Comparison of ENCODE assay signal across 10 mouse cellular contexts in genomic region chr5:112286984-112287641, GRCm38 (mm10). TPM values are rescaled to one million over a fixed set of nuclear protein-coding genes. Genes with fewer than 3 reads are reported as not detected.
DNase-seq lines count a peak whose midpoint lies in the region; ATAC-seq and TF ChIP-seq lines count a peak whose summit lies in the region.
"Had no signal": no experiment of that assay in that cellular context is flagged by ENCODE, and none has a peak within 500 bp of the region (broad histone marks: within the 10 kb centered on the region; RNA-seq: fewer than 3 reads in every experiment).

No protein-coding gene starts in this region.

- no peak overlapping the region for H3K4me3 ChIP-seq in forebrain, embryonic 10.5 days
- no peak overlapping the region for H3K4me3 ChIP-seq in forebrain, embryonic 12.5 days (replicated peaks)
- no peak overlapping the region for H3K4me3 ChIP-seq in intestine, embryonic 15.5 days (replicated peaks)
- H3K4me3 ChIP-seq in embryonic facial prominence, embryonic 10.5 days, result no peak overlapping the region
- H3K4me3 ChIP-seq in left cerebral cortex, adult 2 months, result no peak overlapping the region
- no peak overlapping the region for H3K4me3 ChIP-seq in heart, embryonic 12.5 days
- H3K4me3 ChIP-seq: stomach, embryonic 15.5 days had no signal

- 86% methylated on average over 11 of the region's 11 CpGs for WGBS in forebrain, embryonic 10.5 days
- 79% methylated on average over 11 of the region's 11 CpGs for WGBS in forebrain, embryonic 12.5 days
- WGBS in intestine, embryonic 15.5 days, result 61% methylated on average over 11 of the region's 11 CpGs
- WGBS in embryonic facial prominence, embryonic 10.5 days, result 81% methylated on average over 11 of the region's 11 CpGs
- WGBS in heart, embryonic 12.5 days, result 68% methylated on average over 11 of the region's 11 CpGs

- no peak overlapping the region for H3K4me2 ChIP-seq in forebrain, embryonic 12.5 days
- no peak overlapping the region for H3K4me2 ChIP-seq in intestine, embryonic 15.5 days (replicated peaks)
- H3K4me2 ChIP-seq in heart, embryonic 12.5 days, result no peak overlapping the region
- H3K4me2 ChIP-seq: stomach, embryonic 15.5 days had no signal

- no peak for TF ChIP-seq CTCF in left cerebral cortex, adult 2 months (IDR thresholded peaks at IDR 0.05)

- no peaks in the 10 kb centered on the region for H3K9me3 ChIP-seq in forebrain, embryonic 10.5 days
- H3K9me3 ChIP-seq in forebrain, embryonic 12.5 days, result no peaks in the 10 kb centered on the region
- H3K9me3 ChIP-seq in intestine, embryonic 15.5 days, result no peaks in the 10 kb centered on the region
- H3K9me3 ChIP-seq in embryonic facial prominence, embryonic 10.5 days, result no peaks in the 10 kb centered on the region
- no peaks in the 10 kb centered on the region for H3K9me3 ChIP-seq in heart, embryonic 12.5 days (replicated peaks)
- H3K9me3 ChIP-seq: stomach, embryonic 15.5 days had no signal

- H3K4me1 ChIP-seq in forebrain, embryonic 10.5 days, result peaks cover 50% of the 10 kb centered on the region
- H3K4me1 ChIP-seq in forebrain, embryonic 12.5 days, result 0 out of 2 replicates have a peak, but pooled peaks cover under 1% of the 10 kb centered on the region
- H3K4me1 ChIP-seq in intestine, embryonic 15.5 days (replicated peaks), result peaks cover 33% of the 10 kb centered on the region
- H3K4me1 ChIP-seq in embryonic facial prominence, embryonic 10.5 days, result peaks cover 43% of the 10 kb centered on the region
- peaks cover 73% of the 10 kb centered on the region for H3K4me1 ChIP-seq in heart, embryonic 12.5 days (replicated peaks)

- H3K27ac ChIP-seq in forebrain, embryonic 10.5 days, result peak overlapping the region; percentile 53; the same call in 1 of the 2 replicates
- H3K27ac ChIP-seq in forebrain, embryonic 12.5 days, result no peak overlapping the region
- peak overlapping the region; percentile 32; the same call in 1 of the 2 replicates for H3K27ac ChIP-seq in intestine, embryonic 15.5 days
- H3K27ac ChIP-seq in embryonic facial prominence, embryonic 10.5 days (replicated peaks), result no peak overlapping the region
- no peak overlapping the region; the same call in 1 of the 2 replicates for H3K27ac ChIP-seq in left cerebral cortex, adult 2 months
- H3K27ac ChIP-seq in heart, embryonic 12.5 days (ENCODE audit: poor library complexity, severe bottlenecking), result no peak overlapping the region
- H3K27ac ChIP-seq: stomach, embryonic 15.5 days had no signal

- ATAC-seq in forebrain, embryonic 12.5 days (ENCODE audit: low FRiP score), result no peak
- ATAC-seq in intestine, embryonic 15.5 days, result peak; percentile 41
- no peak for ATAC-seq in heart, embryonic 12.5 days (ENCODE audit: insufficient number of reproducible peaks, low FRiP score)

- intact Hi-C loops in left cerebral cortex, adult 2 months (cut with DNase I), result no loop called here

- H3K36me3 ChIP-seq in forebrain, embryonic 10.5 days (replicated peaks), result peaks cover 4% of the 10 kb centered on the region; the same call in 1 of the 2 replicates
- H3K36me3 ChIP-seq in forebrain, embryonic 12.5 days (replicated peaks), result no peaks in the 10 kb centered on the region
- H3K36me3 ChIP-seq in intestine, embryonic 15.5 days, result no peaks in the 10 kb centered on the region
- no peaks in the 10 kb centered on the region for H3K36me3 ChIP-seq in embryonic facial prominence, embryonic 10.5 days (replicated peaks)
- no peaks in the 10 kb centered on the region for H3K36me3 ChIP-seq in heart, embryonic 12.5 days
- H3K36me3 ChIP-seq: stomach, embryonic 15.5 days had no signal

- no peak overlapping the region for H3K9ac ChIP-seq in forebrain, embryonic 12.5 days
- 0 out of 2 replicates have a peak overlapping the region, but pooled peaks have one; percentile 11 for H3K9ac ChIP-seq in intestine, embryonic 15.5 days
- no peak overlapping the region for H3K9ac ChIP-seq in heart, embryonic 12.5 days
- H3K9ac ChIP-seq: stomach, embryonic 15.5 days had no signal

- no peaks in the 10 kb centered on the region for H3K27me3 ChIP-seq in forebrain, embryonic 10.5 days (ENCODE audit: poor library complexity, severe bottlenecking)
- no peaks in the 10 kb centered on the region for H3K27me3 ChIP-seq in forebrain, embryonic 12.5 days
- no peaks in the 10 kb centered on the region for H3K27me3 ChIP-seq in intestine, embryonic 15.5 days (replicated peaks)
- no peaks in the 10 kb centered on the region for H3K27me3 ChIP-seq in embryonic facial prominence, embryonic 10.5 days (replicated peaks; ENCODE audit: low read depth, poor library complexity, severe bottlenecking)
- H3K27me3 ChIP-seq in heart, embryonic 12.5 days (replicated peaks), result no peaks in the 10 kb centered on the region
- H3K27me3 ChIP-seq: stomach, embryonic 15.5 days had no signal

- DNase-seq in forebrain, embryonic 10.5 days (ENCODE audit: extremely low spot score, low spot score), result no peak
- DNase-seq in CD8-positive naive resting alpha-beta T cell, adult 2 months (ENCODE audit: low read depth in 2 of 2, low spot score in 2 of 2), result peak; percentile 54 to 57
- peak; percentile 67 to 83 for DNase-seq in natural killer cell, adult 2 months (ENCODE audit: low spot score in 2 of 2)
- DNase-seq in embryonic facial prominence, embryonic 10.5 days (ENCODE audit: low spot score), result no peak
- DNase-seq in left cerebral cortex, adult 2 months (ENCODE audit: extremely low spot score in 1 of 2, low spot score in 2 of 2), result no peak
- DNase-seq: adrenal gland, adult 8-10 months had no signal

RNA-seq across cellular contexts. Expression of gene Tpst2, which starts 10.6 kb away (rescaled TPM):
- 36.7 and 37.7 TPM in 2 replicates for polyA plus RNA-seq in forebrain, embryonic 10.5 days (2016; fragmentation: Nextera tagmentation; extraction: Ambion mirVana)
- polyA plus RNA-seq in forebrain, embryonic 12.5 days (2016; fragmentation: Nextera tagmentation; extraction: Ambion mirVana), result 27.1 and 28.6 TPM in 2 replicates
- polyA plus RNA-seq in intestine, embryonic 15.5 days (2015; fragmentation: Nextera tagmentation; extraction: Ambion mirVana), result 43.1 and 45.3 TPM in 2 replicates
- 34.0 and 35.9 TPM in 2 replicates for polyA plus RNA-seq in embryonic facial prominence, embryonic 10.5 days (2016; fragmentation: Nextera tagmentation; extraction: Ambion mirVana)
- total RNA-seq in left cerebral cortex, adult 2 months (2021), result 10 to 100 TPM; 37.5 to 41.9 TPM
- 34.4 and 36.4 TPM in 2 replicates for polyA plus RNA-seq in heart, embryonic 12.5 days (2016; fragmentation: Nextera tagmentation; extraction: Ambion mirVana)

RNA-seq across cellular contexts. Expression of gene Crybb1, which starts 31.5 kb away (rescaled TPM):
- polyA plus RNA-seq in forebrain, embryonic 10.5 days (2016; fragmentation: Nextera tagmentation; extraction: Ambion mirVana), result 0.30 TPM in 1 of 2 replicates, not detected in the other
- polyA plus RNA-seq in forebrain, embryonic 12.5 days (2016; fragmentation: Nextera tagmentation; extraction: Ambion mirVana), result 1.2 and 1.3 TPM in 2 replicates
- polyA plus RNA-seq in intestine, embryonic 15.5 days (2015; fragmentation: Nextera tagmentation; extraction: Ambion mirVana), result 1.9 and 2.4 TPM in 2 replicates
- polyA plus RNA-seq in embryonic facial prominence, embryonic 10.5 days (2016; fragmentation: Nextera tagmentation; extraction: Ambion mirVana), result 0.20 and 0.80 TPM in 2 replicates
- 1 to 10 TPM; 6.9 to 7.4 TPM for total RNA-seq in left cerebral cortex, adult 2 months (2021)
- polyA plus RNA-seq in heart, embryonic 12.5 days (2016; fragmentation: Nextera tagmentation; extraction: Ambion mirVana), result 0.46 and 0.67 TPM in 2 replicates

RNA-seq across cellular contexts. Expression of gene Cryba4, which starts 34.8 kb away (rescaled TPM):
- 0.48 TPM in 1 of 2 replicates, not detected in the other for polyA plus RNA-seq in forebrain, embryonic 10.5 days (2016; fragmentation: Nextera tagmentation; extraction: Ambion mirVana)
- polyA plus RNA-seq in forebrain, embryonic 12.5 days (2016; fragmentation: Nextera tagmentation; extraction: Ambion mirVana), result 1.2 and 1.4 TPM in 2 replicates
- 1.7 and 1.8 TPM in 2 replicates for polyA plus RNA-seq in intestine, embryonic 15.5 days (2015; fragmentation: Nextera tagmentation; extraction: Ambion mirVana)
- polyA plus RNA-seq in embryonic facial prominence, embryonic 10.5 days (2016; fragmentation: Nextera tagmentation; extraction: Ambion mirVana), result 0.35 and 0.69 TPM in 2 replicates
- under 1 TPM in 1 of 2 experiments, not detected in 1; 0.49 TPM for total RNA-seq in left cerebral cortex, adult 2 months (2021)
- polyA plus RNA-seq in heart, embryonic 12.5 days (2016; fragmentation: Nextera tagmentation; extraction: Ambion mirVana), result 0.57 and 0.64 TPM in 2 replicates

RNA-seq across cellular contexts. Expression of gene Tfip11, which starts 39.0 kb away (rescaled TPM):
- polyA plus RNA-seq in forebrain, embryonic 10.5 days (2016; fragmentation: Nextera tagmentation; extraction: Ambion mirVana), result 41.7 and 42.0 TPM in 2 replicates
- 38.1 and 39.5 TPM in 2 replicates for polyA plus RNA-seq in forebrain, embryonic 12.5 days (2016; fragmentation: Nextera tagmentation; extraction: Ambion mirVana)
- polyA plus RNA-seq in intestine, embryonic 15.5 days (2015; fragmentation: Nextera tagmentation; extraction: Ambion mirVana), result 25.5 and 26.2 TPM in 2 replicates
- 41.3 and 42.5 TPM in 2 replicates for polyA plus RNA-seq in embryonic facial prominence, embryonic 10.5 days (2016; fragmentation: Nextera tagmentation; extraction: Ambion mirVana)
- 10 to 100 TPM; 43.0 to 45.0 TPM for total RNA-seq in left cerebral cortex, adult 2 months (2021)
- 21.6 and 22.3 TPM in 2 replicates for polyA plus RNA-seq in heart, embryonic 12.5 days (2016; fragmentation: Nextera tagmentation; extraction: Ambion mirVana)

RNA-seq across cellular contexts. Expression of gene Srrd, which starts 55.7 kb away (rescaled TPM):
- 47.2 and 48.9 TPM in 2 replicates for polyA plus RNA-seq in forebrain, embryonic 10.5 days (2016; fragmentation: Nextera tagmentation; extraction: Ambion mirVana)
- 47.3 and 50.0 TPM in 2 replicates for polyA plus RNA-seq in forebrain, embryonic 12.5 days (2016; fragmentation: Nextera tagmentation; extraction: Ambion mirVana)
- 32.2 and 35.4 TPM in 2 replicates for polyA plus RNA-seq in intestine, embryonic 15.5 days (2015; fragmentation: Nextera tagmentation; extraction: Ambion mirVana)
- polyA plus RNA-seq in embryonic facial prominence, embryonic 10.5 days (2016; fragmentation: Nextera tagmentation; extraction: Ambion mirVana), result 48.2 and 51.6 TPM in 2 replicates
- total RNA-seq in left cerebral cortex, adult 2 months (2021), result 10 to 100 TPM; 23.1 to 29.9 TPM
- polyA plus RNA-seq in heart, embryonic 12.5 days (2016; fragmentation: Nextera tagmentation; extraction: Ambion mirVana), result 23.8 and 25.2 TPM in 2 replicates

Comparison
In these comparisons a context has a peak if more than half of its experiments do, and no peak if none do; other contexts are left out.
1. H3K27ac ChIP-seq: peak in forebrain, embryonic 10.5 days (single experiment) and intestine, embryonic 15.5 days (single experiment); none in forebrain, embryonic 12.5 days (single experiment), embryonic facial prominence, embryonic 10.5 days (single experiment), left cerebral cortex, adult 2 months (single experiment) and heart, embryonic 12.5 days (single experiment).
2. DNase-seq: peak in CD8-positive naive resting alpha-beta T cell, adult 2 months (2 of 2) and natural killer cell, adult 2 months (2 of 2); none in forebrain, embryonic 10.5 days (single experiment), embryonic facial prominence, embryonic 10.5 days (single experiment) and left cerebral cortex, adult 2 months (0 of 2).